Mouse (Mus musculus) adrenal gland (tissue): ENCODE data around the gene Klk1.
"Not testable (repeated sequence)": the region's sequence is repeated elsewhere in the genome, so short reads cannot be mapped to it uniquely, and the experiment has no call there.

Source experiments
- intact Hi-C: fragments of 180-260 bp; cut with DNase I; formaldehyde crosslinking; loops from one replicate; pipeline ENCODE4 v1.15.1; 2025
- long read RNA-seq, 2 experiments: library from polyadenylated mRNA; unstranded; transcript quantifications; one replicate each; pipeline ENCODE4 v2.0.0; 2020; ENCODE audit warnings: borderline replicate concordance in 1 of 2; ENCODE audit not compliant: insufficient replicate concordance in 1 of 2

The Klk1 gene
- long read RNA-seq, experiment 1, result 0 reads
- long read RNA-seq, experiment 2, result 0 reads

GRCm38 (mm10) chr7:44225076-44225475, at the start of gene Klk1:
Klk1 (plus strand) TSS chr7:44225360.
- intact Hi-C loops, result no loop called here

GRCm38 (mm10) chr7:44179299-44180045, 45.7 kb upstream of the Klk1 start:
- intact Hi-C loops, result no loop called here

- intact Hi-C loops, result not testable (repeated sequence)
Measured at GRCm38 (mm10) chr7:44186516-44186915, 38.6 kb upstream of the Klk1 start.

- intact Hi-C loops, result not testable (repeated sequence)
Measured at GRCm38 (mm10) chr7:44187936-44188335, 37.2 kb upstream of the Klk1 start, which contains the start of gene Klk1b24. Klk1b24 (plus strand) TSS chr7:44188236.

- intact Hi-C loops, result not testable (repeated sequence)
Measured at GRCm38 (mm10) chr7:44193466-44193865, 31.7 kb upstream of the Klk1 start.

GRCm38 (mm10) chr7:44197891-44198290, 27.3 kb upstream of the Klk1 start, which contains the start of gene Klk1b3:
Klk1b3 (plus strand) TSS chr7:44198191.
- intact Hi-C loops, result no loop called here

- intact Hi-C loops, result not testable (repeated sequence)
Measured at GRCm38 (mm10) chr7:44207135-44207534, 18.0 kb upstream of the Klk1 start, which contains the start of gene Klk1b4. Klk1b4 (plus strand) TSS chr7:44207435.

- intact Hi-C loops, result no loop called here
Measured at GRCm38 (mm10) chr7:44208307-44208706, 16.9 kb upstream of the Klk1 start.

- intact Hi-C loops, result no loop called here
Measured at GRCm38 (mm10) chr7:44215645-44216044, 9.5 kb upstream of the Klk1 start, which contains the start of gene Klk1b5. Klk1b5 (plus strand) TSS chr7:44215945.

- intact Hi-C loops, result not testable (repeated sequence)
Measured at GRCm38 (mm10) chr7:44221601-44222000, 3.6 kb upstream of the Klk1 start.

- intact Hi-C loops, result not testable (repeated sequence)
Measured at GRCm38 (mm10) chr7:44222335-44222734, 2.8 kb upstream of the Klk1 start.

- intact Hi-C loops, result no loop called here
Measured at GRCm38 (mm10) chr7:44235909-44236308, 10.7 kb downstream of the Klk1 start, which contains the start of gene Gm36864. Gm36864 (plus strand) TSS chr7:44236177.

- intact Hi-C loops, result no loop called here
Measured at GRCm38 (mm10) chr7:44239913-44240312, 14.8 kb downstream of the Klk1 start.

- intact Hi-C loops, result no loop called here
Measured at GRCm38 (mm10) chr7:44240712-44241111, 15.6 kb downstream of the Klk1 start.

- intact Hi-C loops, result no loop called here
Measured at GRCm38 (mm10) chr7:44241163-44241562, 16.0 kb downstream of the Klk1 start.

GRCm38 (mm10) chr7:44244080-44244479, 18.9 kb downstream of the Klk1 start:
- intact Hi-C loops, result no loop called here

GRCm38 (mm10) chr7:44246055-44246983, 21.2 kb downstream of the Klk1 start, which contains the start of the genes 1700028J19Rik and 2410002F23Rik:
1700028J19Rik (minus strand) TSS chr7:44246695.
2410002F23Rik (plus strand) TSS chr7:44246722.
- intact Hi-C loops, result no loop called here

GRCm38 (mm10) chr7:44246984-44247470, 21.9 kb downstream of the Klk1 start:
- intact Hi-C loops, result no loop called here

GRCm38 (mm10) chr7:44247971-44248370, 22.8 kb downstream of the Klk1 start:
- intact Hi-C loops, result no loop called here

GRCm38 (mm10) chr7:44249248-44249647, 24.1 kb downstream of the Klk1 start:
- intact Hi-C loops, result no loop called here

GRCm38 (mm10) chr7:44250732-44251275, 25.6 kb downstream of the Klk1 start:
- intact Hi-C loops, result not testable (repeated sequence)
